Mouse (Mus musculus): ENCODE measurements around the gene Ccdc9. TPM values are rescaled to one million over a fixed set of nuclear protein-coding genes. Genes with fewer than 3 reads are reported as not detected.

Gene Ccdc9
- total and polyA plus RNA-seq, 3 experiments: 63.6 to 97.1 TPM; not detected in 1

DNA sequence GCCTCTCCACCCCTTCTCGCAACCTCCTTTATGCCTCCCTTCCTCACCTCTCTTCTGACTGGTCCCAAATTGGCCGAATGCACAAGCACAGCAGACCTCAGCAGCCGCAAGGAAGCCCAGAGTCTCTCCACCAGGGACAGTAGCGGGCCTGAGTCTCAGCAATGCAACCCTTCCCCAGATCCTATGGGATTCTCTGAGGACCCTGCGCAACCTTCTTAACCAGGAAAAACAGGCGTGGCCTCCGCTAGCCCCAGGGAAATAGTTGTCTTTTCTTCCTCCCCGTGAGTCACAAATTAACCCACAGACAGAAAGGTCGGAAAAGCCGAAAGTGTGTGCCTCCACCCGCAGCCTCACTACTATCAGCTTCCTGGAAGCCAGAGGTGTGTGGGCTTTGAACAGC is 44.8 kb downstream of the Ccdc9 start:
- peak overlapping the region; percentile 38 for H3K9ac ChIP-seq (ENCODE audit: control insufficient read depth, low read depth, low read length, poor library complexity, severe bottlenecking)
- H3K27me3 ChIP-seq (ENCODE audit: control insufficient read depth in 1 of 2, insufficient read depth in 2 of 2, low read length in 2 of 2): 0 out of 4 replicates have a peak, but pooled peaks cover 0 to 1% of the 10 kb centered on the region in 2 experiments
- TF ChIP-seq RCOR1 (IDR thresholded peaks at IDR 0.05; ENCODE audit: low read depth, low read length): peak; percentile 18; the same call in 1 of the 2 replicates
- peak in 1 of 2 experiments; percentile 38; a peak in 1 of 4 replicates for TF ChIP-seq EP300 (IDR thresholded peaks at IDR 0.05; ENCODE audit: low read depth in 1 of 2, low read length in 2 of 2)
- no peak for TF ChIP-seq POLR2AphosphoS5 (IDR thresholded peaks at IDR 0.05; ENCODE audit: borderline replicate concordance, low read depth, low read length)
- TF ChIP-seq ZC3H11A (IDR thresholded peaks at IDR 0.05; ENCODE audit: low read depth, low read length): no peak
- no peaks in the 10 kb centered on the region for H3K9me3 ChIP-seq (replicated peaks; ENCODE audit: insufficient read depth, low read length)
- peak overlapping the region; percentile 62 for H3K27ac ChIP-seq (ENCODE audit: control insufficient read depth, low read depth, low read length)
- H3K4me3 ChIP-seq (ENCODE audit: control insufficient read depth in 1 of 2, insufficient read depth in 1 of 2, low read depth in 2 of 2, low read length in 2 of 2): peak overlapping the region; percentile 10 to 49
- peaks cover 0 to 17% of the 10 kb centered on the region in 2 experiments; a peak in 2 of 4 replicates for H3K36me3 ChIP-seq (ENCODE audit: control insufficient read depth in 1 of 2, insufficient read depth in 2 of 2, low read length in 2 of 2)
- peaks cover 3 to 21% of the 10 kb centered on the region in 2 experiments; a peak in 3 of 4 replicates for H3K4me1 ChIP-seq (ENCODE audit: control insufficient read depth in 1 of 2, insufficient read depth in 2 of 2, low read length in 2 of 2)
- H3K79me2 ChIP-seq (ENCODE audit: control insufficient read depth, insufficient read depth, low read length, poor library complexity): no peaks in the 10 kb centered on the region
- peak; percentile 59 for DNase-seq (ENCODE audit: low read depth, low spot score)

DNA sequence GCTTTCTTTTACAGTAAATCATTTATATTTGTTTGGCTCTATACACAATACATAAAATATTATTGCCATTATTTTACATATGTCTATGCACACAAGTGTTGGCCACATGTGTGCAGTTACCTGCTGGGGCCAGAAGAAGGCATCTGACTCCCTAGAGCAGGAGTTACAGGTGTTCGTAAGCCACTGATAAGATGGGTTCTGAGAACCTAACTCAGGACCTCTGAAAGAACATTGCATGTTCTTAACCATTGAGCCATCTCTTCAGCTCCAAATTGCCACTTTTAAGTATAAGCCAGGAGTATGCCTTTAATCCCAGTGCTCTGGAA is 45.7 kb downstream of the Ccdc9 start:
- peaks cover 3 to 21% of the 10 kb centered on the region in 2 experiments; a peak in 3 of 4 replicates for H3K4me1 ChIP-seq (ENCODE audit: control insufficient read depth in 1 of 2, insufficient read depth in 2 of 2, low read length in 2 of 2)
- H3K27me3 ChIP-seq (ENCODE audit: control insufficient read depth in 1 of 2, insufficient read depth in 2 of 2, low read length in 2 of 2): 0 out of 4 replicates have a peak, but pooled peaks cover 0 to 1% of the 10 kb centered on the region in 2 experiments
- H3K4me3 ChIP-seq (ENCODE audit: control insufficient read depth in 1 of 2, insufficient read depth in 1 of 2, low read depth in 2 of 2, low read length in 2 of 2): no peak overlapping the region
- no peak overlapping the region; the same call in 1 of the 2 replicates for H3K27ac ChIP-seq (ENCODE audit: control insufficient read depth, low read depth, low read length)
- H3K9ac ChIP-seq (ENCODE audit: control insufficient read depth, low read depth, low read length, poor library complexity, severe bottlenecking): no peak overlapping the region
- TF ChIP-seq CTCF (IDR thresholded peaks at IDR 0.05 in 2 of 3, conservative IDR thresholded peaks at IDR 0.05 in 1 of 3; ENCODE audit: control insufficient read depth in 1 of 3, insufficient read depth in 1 of 3, low read depth in 2 of 3, low read length in 3 of 3, poor library complexity in 1 of 3, severe bottlenecking in 1 of 3) (peak in 1 of 3 experiments; percentile 12; a peak in 1 of 6 replicates), RAD21 (IDR thresholded peaks at IDR 0.05; ENCODE audit: low read depth, low read length) (no peak)
- H3K36me3 ChIP-seq (ENCODE audit: control insufficient read depth in 1 of 2, insufficient read depth in 2 of 2, low read length in 2 of 2): peaks cover 0 to 17% of the 10 kb centered on the region in 2 experiments; a peak in 2 of 4 replicates
- no peaks in the 10 kb centered on the region for H3K79me2 ChIP-seq (ENCODE audit: control insufficient read depth, insufficient read depth, low read length, poor library complexity)
- no peaks in the 10 kb centered on the region for H3K9me3 ChIP-seq (replicated peaks; ENCODE audit: insufficient read depth, low read length)
- peak; percentile 57 for DNase-seq (ENCODE audit: low read depth, low spot score)

DNA sequence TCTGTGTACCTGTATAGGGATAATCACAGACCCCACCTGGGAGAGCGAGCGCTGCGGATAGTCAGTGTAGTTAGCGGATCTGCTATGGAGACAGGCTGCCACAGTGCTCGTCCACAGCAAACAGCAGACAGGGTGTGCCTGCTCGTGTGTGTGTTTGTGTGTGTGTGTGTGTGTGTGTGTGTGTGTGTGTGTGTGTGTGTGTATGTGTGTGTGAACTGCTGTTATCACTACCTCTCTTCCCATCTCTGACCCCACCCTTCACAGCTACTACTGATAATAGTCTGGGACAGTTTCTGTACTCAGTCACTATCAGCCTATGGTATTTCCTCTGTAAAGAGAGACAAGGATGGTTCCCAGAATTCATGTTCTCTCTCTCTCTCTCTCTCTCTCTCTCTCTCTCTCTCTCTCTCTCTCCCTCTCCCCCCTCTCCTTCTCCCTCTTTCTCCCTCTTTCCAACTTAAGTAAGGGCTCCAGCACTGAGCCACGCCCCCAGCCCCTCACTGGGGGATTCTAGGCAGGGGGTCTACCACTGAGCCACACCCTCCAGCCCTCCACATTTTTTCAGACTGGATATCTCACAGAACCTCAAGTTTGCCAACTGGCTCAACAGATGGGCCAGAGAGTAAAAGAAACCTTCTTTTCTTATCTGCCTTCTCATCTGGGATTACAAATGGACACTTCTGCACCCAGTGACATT is 46.2 kb downstream of the Ccdc9 start:
- peak overlapping the region; percentile 69 for H3K9ac ChIP-seq (ENCODE audit: control insufficient read depth, low read depth, low read length, poor library complexity, severe bottlenecking)
- H3K27ac ChIP-seq (ENCODE audit: control insufficient read depth, low read depth, low read length): peak overlapping the region; percentile 73
- peaks cover 3 to 21% of the 10 kb centered on the region in 2 experiments; a peak in 3 of 4 replicates for H3K4me1 ChIP-seq (ENCODE audit: control insufficient read depth in 1 of 2, insufficient read depth in 2 of 2, low read length in 2 of 2)
- peak overlapping the region; percentile 49 to 54 for H3K4me3 ChIP-seq (ENCODE audit: control insufficient read depth in 1 of 2, insufficient read depth in 1 of 2, low read depth in 2 of 2, low read length in 2 of 2)
- H3K9me3 ChIP-seq (replicated peaks; ENCODE audit: insufficient read depth, low read length): no peaks in the 10 kb centered on the region
- peaks cover 0 to 17% of the 10 kb centered on the region in 2 experiments; a peak in 2 of 4 replicates for H3K36me3 ChIP-seq (ENCODE audit: control insufficient read depth in 1 of 2, insufficient read depth in 2 of 2, low read length in 2 of 2)
- no peaks in the 10 kb centered on the region for H3K79me2 ChIP-seq (ENCODE audit: control insufficient read depth, insufficient read depth, low read length, poor library complexity)
- DNase-seq (ENCODE audit: low read depth, low spot score): peak; percentile 79
- H3K27me3 ChIP-seq (ENCODE audit: control insufficient read depth in 1 of 2, insufficient read depth in 2 of 2, low read length in 2 of 2): no peaks in the 10 kb centered on the region
- no peak for TF ChIP-seq ELF1 (IDR thresholded peaks at IDR 0.05; ENCODE audit: low read depth, low read length)
- TF ChIP-seq UBTF (IDR thresholded peaks at IDR 0.05; ENCODE audit: borderline replicate concordance, insufficient read depth, low read depth, low read length): no peak
- TF ChIP-seq SMC3 (IDR thresholded peaks at IDR 0.05; ENCODE audit: low read depth, low read length): no peak
- TF ChIP-seq USF2 (IDR thresholded peaks at IDR 0.05; ENCODE audit: borderline replicate concordance in 1 of 2, insufficient read depth in 1 of 2, low read depth in 1 of 2, low read length in 2 of 2): no peak
- TF ChIP-seq MYB (IDR thresholded peaks at IDR 0.05; ENCODE audit: low read depth, low read length): no peak
- peak; percentile 82 for TF ChIP-seq GATA1 (IDR thresholded peaks at IDR 0.05; ENCODE audit: low read depth, low read length)
- no peak for TF ChIP-seq ZNF384 (IDR thresholded peaks at IDR 0.05; ENCODE audit: low read depth, low read length)
- TF ChIP-seq E2F4 (IDR thresholded peaks at IDR 0.05; ENCODE audit: borderline replicate concordance, low read depth, low read length): no peak
- no peak for TF ChIP-seq ZC3H11A (IDR thresholded peaks at IDR 0.05; ENCODE audit: low read depth, low read length)
- TF ChIP-seq ZKSCAN1 (IDR thresholded peaks at IDR 0.05; ENCODE audit: low read depth, low read length): no peak
- no peak for TF ChIP-seq NRF1 (IDR thresholded peaks at IDR 0.05; ENCODE audit: insufficient read depth, low read depth, low read length, poor library complexity, severe bottlenecking)
- no peak; the same call in 1 of the 2 replicates for TF ChIP-seq MAFK (IDR thresholded peaks at IDR 0.05; ENCODE audit: borderline replicate concordance, low read depth, low read length)
- peak; percentile 89 for TF ChIP-seq ETS1 (IDR thresholded peaks at IDR 0.05; ENCODE audit: low read depth, low read length)
- no peak; the same call in 1 of the 2 replicates for TF ChIP-seq KAT2A (conservative IDR thresholded peaks at IDR 0.05; ENCODE audit: low read depth, low read length)
- no peak for TF ChIP-seq NELFE (IDR thresholded peaks at IDR 0.05; ENCODE audit: low read depth, low read length)
- 0 out of 2 replicates have a peak, but pooled peaks have one; percentile 35 for TF ChIP-seq HCFC1 (IDR thresholded peaks at IDR 0.05; ENCODE audit: low read depth, low read length)
- TF ChIP-seq POLR2AphosphoS2 (IDR thresholded peaks at IDR 0.05; ENCODE audit: low read length): no peak
- no peak for TF ChIP-seq POLR2AphosphoS5 (IDR thresholded peaks at IDR 0.05; ENCODE audit: borderline replicate concordance, low read depth, low read length)
- no peak for TF ChIP-seq CHD1 (IDR thresholded peaks at IDR 0.05; ENCODE audit: low read depth, low read length)
